Mouse (Mus musculus) frontal cortex, adult 2 months (tissue): Measurements from ENCODE around the gene Zfp990. TPM values are rescaled to one million over a fixed set of nuclear protein-coding genes. Genes with fewer than 3 reads are reported as not detected.
"Not testable (repeated sequence)": the region's sequence is repeated elsewhere in the genome, so short reads cannot be mapped to it uniquely, and the experiment has no call there.

Experiments used
- DNase-seq, 2 experiments: peaks; one replicate each; pipeline ENCODE4 v3.0.0; 2022; ENCODE audit warnings: low spot score in 1 of 2; ENCODE audit errors: extremely low spot score in 1 of 2
- polyA plus RNA-seq: library from polyadenylated mRNA; depleted of rRNA; stranded (reverse); fragments of >200 nt; gene quantifications from 2 replicates; pipeline ENCODE4 v1.2.3, GENCODE M21; 2012; rRNA removed

The Zfp990 gene
- polyA plus RNA-seq, 1 experiment, result 0.04 TPM

- DNase-seq, result not testable (repeated sequence)
Measured at GRCm38 (mm10) chr4:145585078-145585477, 74.5 kb downstream of the Zfp990 start, which contains the start of gene Gm13212. TSS of gene Gm13212 (plus strand) at chr4:145585166.

GRCm38 (mm10) chr4:145586046-145586445 lies 75.5 kb downstream of the Zfp990 start:
- DNase-seq, result not testable (repeated sequence)

Other genes with a start within 250 kb of the Zfp990 start
- gene Tnfrsf8, start 195.6 kb upstream of the Zfp990 start, polyA plus RNA-seq, result 2.7 and 3.2 TPM in 2 replicates
- gene Gm13212, start 74.4 kb downstream of the Zfp990 start, polyA plus RNA-seq, result 0.14 and 0.17 TPM in 2 replicates
- not detected in 2 replicates for gene Zfp980, start 159.9 kb downstream of the Zfp990 start, polyA plus RNA-seq